Mouse (Mus musculus): Measurements from ENCODE around the gene Chrnb2.

GRCm38 (mm10) chr3:89807171-89807570, 42.7 kb upstream of the Chrnb2 start:
- TF ChIP-seq EP300 (IDR thresholded peaks at IDR 0.05; ENCODE audit: low read length), result no peak
- TF ChIP-seq UBTF (IDR thresholded peaks at IDR 0.05; ENCODE audit: low read depth, low read length), result no peak
- no peak for TF ChIP-seq SMC3 (IDR thresholded peaks at IDR 0.05; ENCODE audit: low read depth, low read length)
- no peak for TF ChIP-seq USF1 (IDR thresholded peaks at IDR 0.05; ENCODE audit: low read depth, low read length)
- no peak for TF ChIP-seq RCOR1 (conservative IDR thresholded peaks at IDR 0.05; ENCODE audit: low read depth, low read length)
- no peak for TF ChIP-seq MXI1 (IDR thresholded peaks at IDR 0.05; ENCODE audit: low read depth, low read length)
- no peak for TF ChIP-seq CTCF (conservative IDR thresholded peaks at IDR 0.05 in 1 of 2, IDR thresholded peaks at IDR 0.05 in 1 of 2; ENCODE audit: low read depth in 2 of 2, low read length in 2 of 2)
- TF ChIP-seq POLR2A (IDR thresholded peaks at IDR 0.05; ENCODE audit: low read depth, low read length), result no peak
- no peak for TF ChIP-seq CHD1 (IDR thresholded peaks at IDR 0.05; ENCODE audit: low read depth, low read length)

All from CH12.LX (cell line).